Mouse (Mus musculus): Measurements from ENCODE around the gene Gpa33. TPM values are rescaled to one million over a fixed set of nuclear protein-coding genes. Genes with fewer than 3 reads are reported as not detected.

Gpa33 gene
- polyA plus RNA-seq, 1 experiment from 2014 or later, result 0.25 TPM

- Histone ChIP-seq H3K4me1 (replicated peaks; ENCODE audit: control insufficient read depth, insufficient read depth, low read length) (no peaks in the 10 kb centered on the region), H3K9me3 (ENCODE audit: control insufficient read depth, low read length) (no peaks in the 10 kb centered on the region), H3K27me3 (ENCODE audit: control insufficient read depth, insufficient read depth, low read depth, low read length) (no peaks in the 10 kb centered on the region), H3K4me3 (ENCODE audit: low read length) (no peak overlapping the region), H3K27ac (ENCODE audit: low read length) (no peak overlapping the region), H3K36me3 (ENCODE audit: control insufficient read depth, insufficient read depth, low read length) (no peaks in the 10 kb centered on the region), H3K4me2 (ENCODE audit: low read depth, low read length) (no peak overlapping the region), H3K9ac (ENCODE audit: low read length) (no peak overlapping the region)
- WGBS, result 33% methylated on average over 6 of the region's 6 CpGs
- no peak for ATAC-seq (ENCODE audit: low read depth)
Observed at GRCm38 (mm10) chr1:166105464-166105863, 24.6 kb upstream of the Gpa33 start.

GRCm38 (mm10) chr1:166114986-166115385 is 15.1 kb upstream of the Gpa33 start:
- no peak for ATAC-seq (ENCODE audit: low read depth)
- Histone ChIP-seq H3K36me3 (ENCODE audit: control insufficient read depth, insufficient read depth, low read length) (no peaks in the 10 kb centered on the region), H3K27me3 (ENCODE audit: control insufficient read depth, insufficient read depth, low read depth, low read length) (no peaks in the 10 kb centered on the region), H3K4me3 (ENCODE audit: low read length) (no peak overlapping the region), H3K4me1 (replicated peaks; ENCODE audit: control insufficient read depth, insufficient read depth, low read length) (no peaks in the 10 kb centered on the region), H3K9ac (ENCODE audit: low read length) (no peak overlapping the region), H3K4me2 (ENCODE audit: low read depth, low read length) (no peak overlapping the region), H3K27ac (ENCODE audit: low read length) (no peak overlapping the region), H3K9me3 (ENCODE audit: control insufficient read depth, low read length) (no peaks in the 10 kb centered on the region)
- WGBS, result 70% methylated on average over 3 of the region's 3 CpGs

GRCm38 (mm10) chr1:166115719-166116118 is 14.3 kb upstream of the Gpa33 start:
- Histone ChIP-seq H3K4me3 (ENCODE audit: low read length) (no peak overlapping the region), H3K9ac (ENCODE audit: low read length) (no peak overlapping the region), H3K4me1 (replicated peaks; ENCODE audit: control insufficient read depth, insufficient read depth, low read length) (no peaks in the 10 kb centered on the region), H3K36me3 (ENCODE audit: control insufficient read depth, insufficient read depth, low read length) (no peaks in the 10 kb centered on the region), H3K9me3 (ENCODE audit: control insufficient read depth, low read length) (no peaks in the 10 kb centered on the region), H3K4me2 (ENCODE audit: low read depth, low read length) (no peak overlapping the region), H3K27ac (ENCODE audit: low read length) (no peak overlapping the region), H3K27me3 (ENCODE audit: control insufficient read depth, insufficient read depth, low read depth, low read length) (no peaks in the 10 kb centered on the region)
- ATAC-seq (ENCODE audit: low read depth), result no peak
- 88% methylated on average over 4 of the region's 4 CpGs for WGBS

GRCm38 (mm10) chr1:166117866-166118639 is 12.0 kb upstream of the Gpa33 start:
- no peak overlapping the region for H3K27ac ChIP-seq (ENCODE audit: low read length)
- H3K27me3 ChIP-seq (ENCODE audit: control insufficient read depth, insufficient read depth, low read depth, low read length), result no peaks in the 10 kb centered on the region
- no peak overlapping the region for H3K9ac ChIP-seq (ENCODE audit: low read length)
- no peak overlapping the region for H3K4me2 ChIP-seq (ENCODE audit: low read depth, low read length)
- no peaks in the 10 kb centered on the region for H3K36me3 ChIP-seq (ENCODE audit: control insufficient read depth, insufficient read depth, low read length)
- H3K4me3 ChIP-seq (ENCODE audit: low read length), result no peak overlapping the region
- H3K4me1 ChIP-seq (replicated peaks; ENCODE audit: control insufficient read depth, insufficient read depth, low read length), result no peaks in the 10 kb centered on the region
- no peaks in the 10 kb centered on the region for H3K9me3 ChIP-seq (ENCODE audit: control insufficient read depth, low read length)
- WGBS, result 71% methylated on average over 13 of the region's 13 CpGs
- no peak for ATAC-seq (ENCODE audit: low read depth)

- no peak overlapping the region for H3K4me2 ChIP-seq (ENCODE audit: low read depth, low read length)
- no peak overlapping the region for H3K4me3 ChIP-seq (ENCODE audit: low read length)
- ATAC-seq (ENCODE audit: low read depth), result peak; percentile 43
- no peak overlapping the region for H3K27ac ChIP-seq (ENCODE audit: low read length)
- no peaks in the 10 kb centered on the region for H3K36me3 ChIP-seq (ENCODE audit: control insufficient read depth, insufficient read depth, low read length)
- H3K27me3 ChIP-seq (ENCODE audit: control insufficient read depth, insufficient read depth, low read depth, low read length), result no peaks in the 10 kb centered on the region
- H3K9ac ChIP-seq (ENCODE audit: low read length), result no peak overlapping the region
- H3K9me3 ChIP-seq (ENCODE audit: control insufficient read depth, low read length), result no peaks in the 10 kb centered on the region
- 43% methylated on average over 7 of the region's 7 CpGs for WGBS
- H3K4me1 ChIP-seq (replicated peaks; ENCODE audit: control insufficient read depth, insufficient read depth, low read length), result peaks cover 6% of the 10 kb centered on the region; the same call in 1 of the 2 replicates
Observed at GRCm38 (mm10) chr1:166122114-166122513, 7.9 kb upstream of the Gpa33 start.

GRCm38 (mm10) chr1:166123045-166123444 is 7.0 kb upstream of the Gpa33 start:
- Histone ChIP-seq H3K9ac (ENCODE audit: low read length) (no peak overlapping the region), H3K9me3 (ENCODE audit: control insufficient read depth, low read length) (no peaks in the 10 kb centered on the region), H3K4me1 (replicated peaks; ENCODE audit: control insufficient read depth, insufficient read depth, low read length) (peaks cover 12% of the 10 kb centered on the region), H3K4me2 (ENCODE audit: low read depth, low read length) (no peak overlapping the region), H3K36me3 (ENCODE audit: control insufficient read depth, insufficient read depth, low read length) (no peaks in the 10 kb centered on the region), H3K27ac (ENCODE audit: low read length) (no peak overlapping the region), H3K27me3 (ENCODE audit: control insufficient read depth, insufficient read depth, low read depth, low read length) (no peaks in the 10 kb centered on the region), H3K4me3 (ENCODE audit: low read length) (no peak overlapping the region)
- 100% methylated on average over 1 of the region's 1 CpGs for WGBS
- no peak for ATAC-seq (ENCODE audit: low read depth)

- Histone ChIP-seq H3K4me3 (ENCODE audit: low read length) (no peak overlapping the region), H3K9me3 (ENCODE audit: control insufficient read depth, low read length) (no peaks in the 10 kb centered on the region), H3K4me1 (replicated peaks; ENCODE audit: control insufficient read depth, insufficient read depth, low read length) (peaks cover 12% of the 10 kb centered on the region), H3K9ac (ENCODE audit: low read length) (no peak overlapping the region), H3K27ac (ENCODE audit: low read length) (no peak overlapping the region), H3K27me3 (ENCODE audit: control insufficient read depth, insufficient read depth, low read depth, low read length) (no peaks in the 10 kb centered on the region), H3K36me3 (ENCODE audit: control insufficient read depth, insufficient read depth, low read length) (no peaks in the 10 kb centered on the region), H3K4me2 (ENCODE audit: low read depth, low read length) (no peak overlapping the region)
- ATAC-seq (ENCODE audit: low read depth), result no peak
- 93% methylated on average over 8 of the region's 8 CpGs for WGBS
Observed at GRCm38 (mm10) chr1:166123751-166124150, 6.3 kb upstream of the Gpa33 start.

- Histone ChIP-seq H3K4me2 (ENCODE audit: low read depth, low read length) (no peak overlapping the region), H3K27ac (ENCODE audit: low read length) (no peak overlapping the region), H3K36me3 (ENCODE audit: control insufficient read depth, insufficient read depth, low read length) (no peaks in the 10 kb centered on the region), H3K9ac (ENCODE audit: low read length) (no peak overlapping the region), H3K4me3 (ENCODE audit: low read length) (no peak overlapping the region), H3K4me1 (replicated peaks; ENCODE audit: control insufficient read depth, insufficient read depth, low read length) (peaks cover 12% of the 10 kb centered on the region), H3K27me3 (ENCODE audit: control insufficient read depth, insufficient read depth, low read depth, low read length) (no peaks in the 10 kb centered on the region), H3K9me3 (ENCODE audit: control insufficient read depth, low read length) (no peaks in the 10 kb centered on the region)
- no peak for ATAC-seq (ENCODE audit: low read depth)
- WGBS, result 60% methylated on average over 8 of the region's 8 CpGs
Observed at GRCm38 (mm10) chr1:166124932-166125593, 5.0 kb upstream of the Gpa33 start.

GRCm38 (mm10) chr1:166126290-166126689 is 3.7 kb upstream of the Gpa33 start:
- 89% methylated on average over 6 of the region's 6 CpGs for WGBS
- Histone ChIP-seq H3K27me3 (ENCODE audit: control insufficient read depth, insufficient read depth, low read depth, low read length) (no peaks in the 10 kb centered on the region), H3K27ac (ENCODE audit: low read length) (no peak overlapping the region), H3K4me3 (ENCODE audit: low read length) (no peak overlapping the region), H3K9me3 (ENCODE audit: control insufficient read depth, low read length) (no peaks in the 10 kb centered on the region), H3K36me3 (ENCODE audit: control insufficient read depth, insufficient read depth, low read length) (no peaks in the 10 kb centered on the region), H3K9ac (ENCODE audit: low read length) (no peak overlapping the region), H3K4me2 (ENCODE audit: low read depth, low read length) (no peak overlapping the region), H3K4me1 (replicated peaks; ENCODE audit: control insufficient read depth, insufficient read depth, low read length) (peaks cover 12% of the 10 kb centered on the region)
- ATAC-seq (ENCODE audit: low read depth), result no peak
